Mouse (Mus musculus): ENCODE data around the gene Mrpl53.

GRCm38 (mm10) chr6:83107566-83108400, 1.1 kb upstream of the Mrpl53 start:
- TF ChIP-seq GATA1 (IDR thresholded peaks at IDR 0.05; ENCODE audit: borderline replicate concordance, low read length) = no peak
- no peak for TF ChIP-seq FLI1 (IDR thresholded peaks at IDR 0.05; ENCODE audit: low read length)

Data from megakaryocyte, embryonic 14.5 days (primary cell).